Mouse (Mus musculus): ENCODE results near the gene Fshr.
"Not testable (repeated sequence)": the region's sequence is repeated elsewhere in the genome, so short reads cannot be mapped to it uniquely, and the experiment has no call there.

The Fshr gene

DNA sequence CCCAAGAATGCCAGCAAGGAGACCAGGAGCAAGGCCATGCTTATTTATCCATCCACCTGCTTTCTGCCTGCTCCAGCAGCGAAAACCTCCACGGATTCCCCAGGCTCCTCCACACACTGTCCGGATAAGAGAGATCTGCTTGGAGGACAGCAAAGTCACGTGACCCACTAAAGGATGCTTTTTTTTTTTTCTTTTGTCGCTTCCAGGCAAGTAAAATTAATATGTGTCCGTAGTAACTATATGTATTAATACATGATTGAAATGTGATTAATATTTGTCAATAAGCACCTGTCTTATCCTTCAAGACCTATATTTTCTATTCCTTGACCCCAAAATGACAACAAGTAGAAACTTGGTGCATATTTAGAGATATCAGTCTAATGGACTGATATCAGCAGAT lies at the start of gene Fshr:
Gene Fshr, minus strand, starts transcription at position 101 of the 400 bp plus-strand sequence.
- no peak for DNase-seq (ENCODE audit: low read depth)

DNA sequence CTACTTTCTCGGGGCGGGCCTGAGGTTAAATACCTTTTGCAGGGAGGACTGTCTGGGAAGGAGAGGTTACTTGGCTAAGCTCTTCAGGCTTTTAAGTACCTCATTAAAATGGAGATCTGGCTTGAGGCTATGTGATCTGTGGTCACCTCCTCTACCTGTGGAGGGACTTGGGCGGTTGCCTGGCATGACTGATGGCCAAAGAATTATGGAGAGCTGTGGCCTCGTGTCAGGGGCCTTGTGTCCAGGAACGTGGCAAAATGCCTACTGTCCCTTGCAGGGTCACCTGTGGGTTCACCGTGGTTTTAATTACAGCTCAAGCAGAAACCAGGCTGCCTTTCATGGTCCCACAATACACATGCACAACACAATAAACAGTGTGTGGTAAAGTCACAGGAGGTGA lies 1.7 kb upstream of the Fshr start:
- no peak for DNase-seq (ENCODE audit: low read depth)

DNA sequence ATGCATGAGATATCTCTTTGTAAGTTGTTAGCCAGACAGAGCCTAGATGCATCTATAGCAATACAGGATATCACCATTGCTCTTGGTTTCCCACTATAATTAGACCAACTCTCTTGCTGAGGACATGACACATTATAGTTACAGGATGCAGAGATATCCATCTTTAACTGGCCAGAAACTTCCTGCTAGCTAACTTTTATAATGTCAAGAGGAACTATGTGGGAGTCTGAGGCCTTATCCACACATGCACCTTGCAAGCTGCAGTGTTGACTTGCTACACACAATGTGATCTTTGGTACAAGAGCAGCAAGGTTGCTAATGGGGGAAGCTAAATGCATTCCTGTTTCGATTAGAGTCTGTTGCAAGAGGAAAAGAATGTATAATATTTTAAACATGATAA lies 26.9 kb downstream of the Fshr start:
- peak; percentile 16 for DNase-seq (ENCODE audit: low read depth)

DNA sequence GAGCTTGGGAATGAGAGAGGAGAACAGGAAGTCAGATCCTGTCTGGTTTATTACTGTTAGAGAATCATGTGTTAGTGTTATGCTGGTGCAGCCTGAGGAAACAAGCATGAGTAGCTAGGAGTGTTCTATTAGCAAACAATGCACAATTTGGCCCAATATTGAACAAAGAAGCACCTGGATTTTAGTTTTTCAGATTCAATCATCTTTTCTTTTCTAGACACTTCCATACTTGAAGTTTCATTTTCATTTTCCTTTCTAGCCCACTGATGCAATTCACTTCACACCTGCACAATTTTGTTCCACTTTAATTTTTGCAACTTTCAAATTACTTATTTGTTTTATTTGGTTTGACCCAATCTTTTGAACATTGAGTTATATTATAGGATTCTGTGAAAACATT lies 35.7 kb downstream of the Fshr start:
- DNase-seq (ENCODE audit: low read depth) = no peak

DNA sequence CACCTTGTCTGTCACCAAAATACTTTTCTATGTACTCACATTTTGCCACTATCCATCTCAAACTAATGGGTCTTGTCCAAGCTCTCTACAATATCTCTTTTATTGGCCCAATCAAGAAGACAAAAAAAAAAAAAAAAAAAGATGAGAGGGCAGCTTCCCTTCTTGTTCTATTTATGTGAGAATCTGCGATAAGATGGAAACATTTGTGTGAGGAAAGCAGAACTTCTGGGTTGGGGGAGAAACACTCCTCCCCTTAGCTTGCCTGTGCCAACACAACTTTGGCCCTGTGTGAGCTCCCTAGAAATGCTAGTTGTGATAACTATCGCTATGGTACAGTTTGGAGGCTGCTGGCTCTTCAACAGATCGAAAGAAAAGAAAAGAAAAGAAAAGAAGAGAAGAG lies 38.0 kb downstream of the Fshr start:
- DNase-seq (ENCODE audit: low read depth) = no peak

DNA sequence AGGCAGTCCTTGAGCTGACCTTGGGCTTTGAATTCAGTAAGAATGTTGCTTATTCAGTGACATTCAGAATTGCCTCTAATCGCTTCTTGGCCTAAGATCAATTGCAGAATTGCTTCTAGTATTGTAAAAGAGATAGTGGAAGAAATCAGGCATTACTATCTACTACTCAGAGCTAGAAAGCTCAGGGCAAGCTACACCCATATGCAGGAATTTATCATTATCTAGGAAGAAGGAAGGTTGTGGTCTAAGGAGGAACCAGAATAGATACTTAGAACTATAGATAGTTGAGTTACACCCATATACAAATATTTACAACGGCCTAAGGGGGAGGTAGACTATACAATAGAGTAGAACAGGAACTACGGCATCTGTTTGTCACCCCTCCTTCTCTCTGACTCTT lies 41.1 kb downstream of the Fshr start:
- DNase-seq (ENCODE audit: low read depth) = not testable (repeated sequence)

DNA sequence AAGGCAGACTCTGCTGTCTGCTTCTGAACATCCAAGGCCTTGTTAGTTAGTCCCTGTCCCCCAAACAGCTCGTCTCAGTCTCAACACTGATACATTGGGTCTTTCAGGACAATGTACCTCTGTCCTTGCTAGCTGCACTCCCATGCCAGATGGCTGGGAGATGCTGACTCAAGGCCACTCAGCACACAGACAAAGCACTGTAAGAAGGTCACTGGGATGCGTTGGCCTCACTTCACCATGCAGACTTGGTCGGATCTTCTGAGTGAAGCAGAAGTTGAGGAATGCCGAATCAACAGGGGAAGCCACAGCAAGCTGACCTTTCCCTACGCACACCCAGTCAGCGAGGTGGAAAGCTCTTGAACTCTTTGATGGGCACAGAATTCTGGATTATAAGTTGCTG lies 55.7 kb downstream of the Fshr start:
- DNase-seq (ENCODE audit: low read depth) = no peak

DNA sequence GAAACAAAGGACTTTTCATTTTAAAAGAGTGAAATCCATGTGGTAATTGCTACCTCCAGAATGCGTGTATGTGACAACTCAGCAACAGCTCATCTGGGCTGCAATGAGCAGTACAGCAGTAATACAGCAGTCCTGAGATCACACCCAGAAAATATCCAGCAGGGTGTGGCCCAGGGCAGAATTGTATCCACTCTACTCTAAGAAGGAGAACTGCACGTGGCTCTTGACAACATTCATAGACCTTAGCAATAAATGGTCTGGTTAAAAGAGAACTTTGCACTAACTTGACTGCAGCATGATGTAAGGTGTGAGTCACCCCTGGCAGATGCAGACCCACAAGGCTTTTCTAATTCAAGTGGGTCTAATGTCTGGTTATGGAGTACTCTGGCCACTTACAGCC lies 80.5 kb downstream of the Fshr start:
- DNase-seq (ENCODE audit: low read depth) = no peak

DNA sequence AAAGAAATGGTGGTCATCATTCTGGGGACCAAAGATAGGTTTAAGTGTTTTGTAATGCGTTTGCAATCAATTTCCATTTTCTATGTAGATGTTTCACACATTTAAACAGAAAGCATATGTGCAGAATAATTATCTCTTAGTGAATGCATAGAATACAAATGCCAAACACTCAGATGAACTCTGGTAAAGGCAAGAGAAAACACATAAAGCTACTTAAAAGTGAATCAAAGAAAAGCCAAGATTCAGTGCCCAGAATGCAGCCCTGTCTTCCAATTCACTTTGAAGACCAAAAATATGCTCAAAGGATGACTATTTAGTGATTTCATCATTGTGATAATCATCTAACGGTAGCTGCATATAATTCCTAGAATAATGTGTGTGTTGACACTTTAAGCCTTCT lies 81.2 kb downstream of the Fshr start:
- DNase-seq (ENCODE audit: low read depth) = no peak

DNA sequence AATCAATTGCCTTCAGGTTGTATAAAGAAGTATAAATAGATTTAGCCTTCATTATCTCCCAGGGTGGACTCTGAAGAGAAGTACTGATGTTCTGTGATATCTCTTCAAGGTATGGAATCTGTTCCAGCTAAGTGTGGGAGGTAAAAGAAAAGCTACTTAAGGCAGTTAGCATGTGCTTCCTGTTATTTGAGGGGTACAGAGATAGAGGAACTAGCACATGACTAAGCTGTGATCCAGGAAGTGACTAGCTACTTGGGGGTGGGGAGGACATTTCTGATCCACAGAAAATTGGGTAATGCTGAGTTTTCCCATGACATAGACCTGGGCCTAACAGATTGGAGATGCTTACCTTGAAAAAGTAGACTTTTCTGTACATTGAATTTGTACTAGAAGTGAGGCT lies 86.5 kb downstream of the Fshr start:
- no peak for DNase-seq (ENCODE audit: low read depth)

DNA sequence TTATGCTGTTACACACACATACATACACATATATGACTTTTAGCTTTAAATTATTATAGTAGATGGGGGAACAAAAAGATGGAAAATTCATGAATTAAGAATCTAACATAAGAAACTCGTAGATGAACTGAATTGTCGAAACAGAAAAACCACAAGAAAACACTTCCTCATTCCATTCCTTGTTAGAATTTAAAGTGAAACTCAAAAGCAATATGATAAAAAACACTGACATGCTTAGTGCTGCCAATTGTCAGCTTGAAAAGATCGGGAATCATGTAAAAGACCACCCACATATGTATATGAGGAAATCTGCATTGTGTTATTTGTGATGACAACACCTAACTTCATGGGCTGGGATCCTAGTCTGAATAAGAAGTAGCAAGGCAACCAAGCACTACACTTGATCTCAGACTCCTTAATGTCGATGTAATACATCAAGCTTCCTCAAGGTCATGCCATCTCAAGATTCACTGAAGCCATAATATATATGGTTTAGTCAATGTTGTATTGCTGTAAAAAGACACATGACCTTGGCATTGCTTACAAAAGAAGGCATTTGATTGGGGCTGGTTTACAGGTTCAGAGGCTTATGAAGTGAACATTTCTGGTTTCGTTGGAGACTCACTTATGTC lies 99.6 kb downstream of the Fshr start:
- no peak for DNase-seq (ENCODE audit: low read depth)

DNA sequence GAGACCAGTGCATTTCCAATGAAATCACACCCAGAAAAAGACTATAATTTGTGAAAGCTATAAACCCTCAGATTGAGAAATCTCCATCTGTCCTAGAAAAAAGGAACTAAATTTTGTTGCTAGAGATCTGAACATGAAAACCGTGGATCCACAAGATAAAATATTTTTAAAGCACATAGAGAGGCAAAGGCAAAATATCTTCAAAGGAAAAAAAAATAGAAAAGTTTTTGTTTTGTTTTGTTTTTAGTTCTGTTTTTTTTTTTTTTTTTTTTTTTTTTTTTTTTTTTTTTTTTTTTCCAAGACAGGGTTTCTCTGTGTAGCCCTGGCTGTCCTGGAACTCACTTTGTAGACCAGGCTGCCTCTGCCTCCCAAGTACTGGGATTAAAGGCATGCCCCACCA lies 100.7 kb downstream of the Fshr start:
- DNase-seq (ENCODE audit: low read depth) = not testable (repeated sequence)

DNA sequence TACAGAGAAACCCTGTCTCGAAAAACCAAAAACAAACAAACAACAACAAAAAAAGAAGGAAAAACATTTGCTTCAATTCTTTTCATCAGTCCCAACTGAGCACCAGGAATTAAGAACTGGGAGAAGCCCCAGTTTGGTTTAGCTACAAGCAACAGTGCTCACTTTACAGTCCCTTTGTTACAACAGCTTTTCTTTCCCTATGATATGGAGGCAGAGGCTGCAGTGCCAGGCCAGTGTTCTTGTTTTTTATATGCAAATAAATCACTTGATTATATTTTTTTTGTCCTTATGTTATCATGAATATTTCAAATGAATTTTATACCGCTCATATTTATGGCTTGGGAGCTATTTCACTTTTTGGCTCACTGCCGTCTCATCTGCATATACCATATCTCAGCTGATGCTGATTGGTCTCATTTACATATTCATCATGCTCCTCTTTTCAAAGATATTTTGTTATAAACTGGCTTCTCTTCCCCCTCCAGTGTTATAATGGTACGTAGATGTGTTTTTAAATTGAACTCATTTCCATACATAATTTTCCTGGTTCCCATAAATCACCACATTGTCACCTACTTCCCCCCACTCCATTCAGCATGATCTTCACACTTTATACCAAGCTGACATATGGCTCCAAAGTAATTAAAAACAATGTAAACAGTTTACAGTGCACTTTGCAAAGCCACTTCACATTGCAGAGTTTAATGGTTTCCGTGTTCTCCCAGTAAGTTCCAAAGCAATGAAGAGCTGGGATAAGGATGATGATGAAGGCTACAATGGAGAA lies 110.6 kb downstream of the Fshr start:
- DNase-seq (ENCODE audit: low read depth) = no peak

DNA sequence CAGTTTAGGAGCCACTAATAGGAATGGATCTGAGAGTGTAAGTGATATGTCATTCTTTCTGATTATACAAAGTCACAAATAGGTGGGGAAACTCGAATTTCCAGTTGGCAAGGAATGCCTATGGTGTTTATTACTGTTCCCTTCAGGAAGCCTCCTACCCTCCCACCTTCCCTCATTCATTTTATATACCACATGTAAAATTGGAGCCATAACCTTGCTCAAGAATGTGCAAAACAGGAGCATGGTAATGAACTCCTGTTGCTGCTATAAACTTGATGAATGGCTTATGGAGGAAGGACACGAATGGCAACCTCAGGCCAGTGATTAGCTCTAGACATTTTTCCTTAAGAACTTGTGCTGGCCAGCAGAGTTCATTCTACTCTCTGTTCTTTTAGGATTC lies 117.6 kb downstream of the Fshr start:
- DNase-seq (ENCODE audit: low read depth) = no peak

DNA sequence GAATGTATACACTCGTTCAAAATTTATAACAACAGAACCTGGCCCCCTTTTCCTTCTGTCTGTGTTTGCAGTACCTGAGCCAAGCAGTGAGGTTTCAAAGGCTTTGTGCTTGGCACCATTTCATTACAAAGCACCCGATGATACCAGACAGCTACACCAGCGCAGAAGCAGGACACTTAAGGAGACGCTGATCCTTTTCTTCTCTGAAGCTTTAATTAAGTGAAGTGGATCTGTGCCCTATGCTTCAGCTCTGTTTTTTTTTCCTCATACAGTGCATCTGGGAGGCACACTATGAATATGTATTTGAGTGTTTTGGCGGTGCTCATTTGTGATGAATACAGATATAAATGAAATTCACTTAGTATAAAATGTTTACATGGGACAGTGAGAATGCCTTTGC lies 120.8 kb downstream of the Fshr start:
- no peak for DNase-seq (ENCODE audit: low read depth)

DNA sequence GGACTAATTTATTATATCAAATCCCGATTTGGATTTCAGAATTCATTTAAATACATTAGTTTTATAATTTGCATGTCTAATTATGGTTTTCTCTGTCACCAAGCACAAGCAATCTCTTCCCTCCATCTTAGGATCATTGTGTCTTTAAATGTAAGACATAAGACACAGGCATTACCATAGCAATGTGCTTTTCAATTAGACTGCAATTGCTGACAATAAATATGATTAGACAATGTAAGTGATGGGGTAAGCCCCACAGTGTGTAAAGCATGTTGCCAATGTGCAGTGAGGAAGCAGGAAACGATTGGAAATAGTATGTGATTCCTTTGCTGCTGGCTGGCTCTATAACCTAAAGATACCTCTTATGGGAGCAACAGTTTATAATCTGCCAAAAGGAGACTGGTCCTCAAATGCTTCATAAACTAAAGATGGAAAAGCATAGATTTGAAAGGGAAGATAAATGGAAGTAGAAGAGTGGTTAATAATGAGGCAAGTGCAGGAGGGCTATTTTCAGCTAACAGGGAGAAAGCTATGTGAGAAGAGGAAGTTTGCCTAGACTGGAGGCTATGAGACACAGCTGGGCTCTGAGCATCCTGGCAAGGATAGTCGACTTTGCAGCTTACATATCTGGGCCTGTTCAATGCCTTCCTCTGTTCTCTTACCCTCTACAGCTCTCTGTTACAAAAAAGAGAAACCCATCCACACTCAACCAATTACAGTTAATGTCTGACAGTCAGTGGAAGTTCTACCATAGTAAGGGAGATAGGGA lies 136.0 kb downstream of the Fshr start:
- no peak for DNase-seq (ENCODE audit: low read depth)

DNA sequence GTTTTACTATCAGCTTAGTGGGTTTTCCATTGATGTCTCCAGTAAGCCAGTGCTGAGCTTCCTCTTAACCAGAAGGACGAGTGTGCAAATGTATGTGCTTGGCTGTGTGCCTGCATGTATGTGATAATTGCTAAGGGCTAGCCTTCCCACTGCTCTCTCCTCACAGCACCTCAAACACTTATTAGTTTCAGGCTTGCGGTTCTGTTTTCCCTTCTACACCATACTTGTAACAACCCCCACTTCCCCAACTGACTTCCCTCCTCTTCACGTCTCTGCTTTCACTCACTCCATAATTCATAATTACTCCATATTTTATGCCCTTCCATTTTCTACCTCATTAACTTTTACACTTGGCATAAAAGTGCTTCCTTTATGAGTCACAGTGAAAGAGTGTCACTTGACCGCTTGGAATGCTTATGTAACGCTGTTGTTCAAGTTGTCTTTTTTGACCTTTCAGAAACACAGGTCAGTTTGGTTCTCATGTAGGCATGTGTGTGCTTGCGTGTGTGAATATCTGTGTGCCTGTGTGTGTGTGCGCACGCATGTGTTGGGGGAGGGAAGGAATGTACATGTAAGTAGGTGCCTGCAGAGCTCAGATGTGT lies 138.0 kb downstream of the Fshr start:
- DNase-seq (ENCODE audit: low read depth) = no peak

DNA sequence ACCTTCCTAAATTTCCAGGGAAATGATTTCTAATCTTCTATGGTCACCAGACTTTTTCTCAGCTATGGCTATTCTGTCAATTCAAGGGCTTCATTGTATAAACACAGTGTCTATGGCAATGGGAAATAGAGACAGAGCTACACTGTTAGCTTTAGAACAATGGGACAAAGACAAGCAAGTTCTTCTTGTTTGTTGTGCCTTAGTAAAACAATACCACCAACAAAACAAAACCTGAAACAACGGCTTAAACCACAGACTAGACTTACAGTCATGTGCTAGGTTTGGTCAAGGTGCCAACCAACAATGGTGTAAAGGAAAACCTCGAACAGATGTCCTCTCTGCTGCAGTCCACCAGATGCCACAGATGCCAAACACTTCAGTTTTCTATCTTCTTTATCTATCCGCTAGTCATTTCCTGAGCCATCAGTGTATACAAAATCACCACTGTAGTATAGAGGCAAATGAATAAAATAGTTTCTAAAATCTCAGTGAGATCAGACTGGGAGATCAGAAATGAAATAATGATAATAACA lies 149.4 kb downstream of the Fshr start:
- DNase-seq (ENCODE audit: low read depth) = no peak

DNA sequence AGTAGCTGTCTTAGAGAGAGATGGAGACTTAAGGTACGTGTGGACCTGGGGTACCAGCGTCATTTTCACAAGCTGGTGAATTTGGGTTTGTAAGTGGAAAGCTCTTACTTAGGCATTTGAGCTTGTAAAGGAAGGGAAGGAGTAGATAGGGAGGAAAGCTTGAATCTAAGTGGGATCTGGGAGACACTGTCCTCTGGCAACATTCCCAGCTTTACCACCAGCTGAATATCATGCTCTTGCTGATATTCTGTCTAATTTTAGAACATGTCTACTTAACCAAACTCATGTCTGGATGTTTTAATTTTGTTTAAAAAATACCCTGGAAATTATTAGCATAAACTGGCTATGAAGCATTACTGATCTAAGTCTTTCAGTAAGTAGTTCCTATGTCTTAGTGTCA lies 151.4 kb downstream of the Fshr start:
- no peak for DNase-seq (ENCODE audit: low read depth)

DNA sequence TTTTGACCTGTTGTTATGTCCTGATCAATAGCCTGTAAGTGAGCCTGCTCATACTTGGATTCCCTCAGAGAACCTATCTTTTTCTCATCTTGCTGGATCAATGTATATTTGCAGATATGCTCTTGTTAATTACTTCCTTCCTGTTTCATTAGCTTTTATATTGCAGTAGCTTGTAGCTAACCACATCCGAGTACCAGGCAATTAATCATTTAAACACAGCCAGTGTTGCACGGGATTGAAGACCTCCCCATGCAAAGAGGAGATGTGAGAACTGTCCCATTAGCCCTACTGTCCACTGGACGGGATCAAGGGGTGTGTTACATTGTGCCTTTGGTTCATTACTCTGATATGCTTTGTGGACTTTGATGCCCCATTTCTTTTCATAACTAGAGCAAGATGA lies 154.5 kb downstream of the Fshr start:
- DNase-seq (ENCODE audit: low read depth) = no peak

DNA sequence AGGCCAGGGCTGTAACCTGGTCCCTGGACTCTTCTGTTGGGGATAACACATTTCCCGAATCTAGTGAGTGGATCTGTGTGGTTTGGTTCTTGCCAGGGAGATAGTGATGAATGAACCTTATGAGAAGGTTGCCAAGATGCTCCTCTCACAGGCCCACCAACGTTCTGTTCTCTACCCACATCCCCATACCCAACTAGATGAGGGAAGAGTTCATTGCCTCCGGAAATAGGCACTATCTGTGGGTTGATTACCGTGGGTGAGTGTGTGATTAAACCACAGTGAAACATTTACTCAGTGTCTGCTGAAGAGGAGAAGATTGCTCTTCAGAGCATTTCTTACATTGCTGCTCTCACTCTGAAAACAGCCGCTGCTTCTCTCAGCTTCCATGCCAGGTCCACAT lies 163.8 kb downstream of the Fshr start:
- DNase-seq (ENCODE audit: low read depth) = no peak

DNA sequence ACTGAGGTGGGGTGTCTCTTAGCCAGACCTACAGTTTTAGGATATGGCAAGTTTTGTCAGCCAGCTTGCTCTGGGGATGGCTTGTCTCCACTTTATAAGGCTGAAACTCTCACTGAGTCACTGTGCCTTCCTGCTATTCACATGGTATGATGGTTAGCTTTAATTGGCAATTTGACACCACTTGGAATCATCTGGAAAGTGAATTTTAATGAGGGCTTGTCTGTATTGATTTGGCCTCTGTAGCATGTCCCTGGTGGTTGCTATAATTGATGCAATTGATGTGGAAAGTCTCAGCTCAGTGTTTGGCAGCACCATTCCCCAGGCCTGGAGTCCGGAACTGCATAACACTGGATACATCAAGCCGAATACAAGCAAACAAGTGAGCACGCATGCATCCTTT lies 164.4 kb downstream of the Fshr start:
- no peak for DNase-seq (ENCODE audit: low read depth)

DNA sequence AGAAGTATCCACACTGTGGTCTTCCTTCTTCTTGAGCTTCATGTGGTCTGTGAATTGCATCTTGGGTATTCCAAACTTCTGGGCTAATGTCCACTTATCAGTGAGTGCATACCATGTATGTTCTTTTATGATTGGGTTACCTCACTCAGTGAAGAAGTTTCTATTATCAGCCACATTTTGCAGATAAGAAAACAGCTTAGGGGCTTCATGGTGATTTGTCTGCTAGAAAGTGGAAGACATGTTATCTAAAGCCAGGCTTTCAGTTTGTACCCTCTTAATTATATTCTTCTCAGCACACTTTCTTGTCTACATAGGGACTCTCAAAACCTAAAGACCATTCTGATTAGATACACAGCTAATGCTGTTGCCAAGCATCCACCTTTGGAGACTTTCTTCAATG lies 165.8 kb downstream of the Fshr start:
- DNase-seq (ENCODE audit: low read depth) = no peak

All from c-Kit-positive CD71-negative TER-119-negative erythroid progenitor cells, embryonic 14.5 days (primary cell).